Mouse (Mus musculus): ENCODE results near the gene Map2k2.

DNA sequence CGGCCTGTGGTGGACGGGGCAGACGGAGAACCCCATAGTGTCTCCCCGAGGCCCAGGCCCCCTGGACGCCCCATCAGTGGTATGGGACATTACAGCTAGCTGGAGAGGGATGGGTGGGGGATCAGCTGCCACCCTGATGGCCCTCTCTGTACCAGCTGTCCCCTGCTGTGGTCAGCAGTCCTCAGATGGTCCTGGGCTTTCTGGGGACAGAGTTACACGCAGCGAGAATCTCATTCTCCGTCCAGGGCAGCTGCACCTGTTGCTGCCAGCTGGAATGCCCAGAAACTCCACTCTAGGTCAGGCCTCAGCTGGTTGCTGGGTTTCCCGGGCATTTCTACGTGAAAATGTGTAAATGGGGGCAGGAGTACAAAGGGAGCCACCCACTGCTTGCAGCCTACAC, 13.9 kb downstream of the Map2k2 start:
- TF ChIP-seq POLR2A (IDR thresholded peaks at IDR 0.05; ENCODE audit: control insufficient read depth in 1 of 2, insufficient read depth in 1 of 2, low read depth in 1 of 2, low read length in 2 of 2, poor library complexity in 1 of 2) (no peak), TCF12 (IDR thresholded peaks at IDR 0.05; ENCODE audit: low read depth, low read length) (no peak), CTCF (IDR thresholded peaks at IDR 0.05 in 2 of 3, conservative IDR thresholded peaks at IDR 0.05 in 1 of 3; ENCODE audit: control insufficient read depth in 1 of 3, insufficient read depth in 1 of 3, low read depth in 2 of 3, low read length in 3 of 3, poor library complexity in 1 of 3, severe bottlenecking in 1 of 3) (no peak), RAD21 (IDR thresholded peaks at IDR 0.05; ENCODE audit: low read depth, low read length) (no peak), ELF1 (IDR thresholded peaks at IDR 0.05; ENCODE audit: low read depth, low read length) (no peak), MEF2A (IDR thresholded peaks at IDR 0.05; ENCODE audit: extremely low read depth, insufficient replicate concordance, low read depth, low read length, poor library complexity, severe bottlenecking) (no peak), NRF1 (IDR thresholded peaks at IDR 0.05; ENCODE audit: insufficient read depth, low read depth, low read length, poor library complexity, severe bottlenecking) (no peak), ZC3H11A (IDR thresholded peaks at IDR 0.05; ENCODE audit: low read depth, low read length) (no peak), RCOR1 (IDR thresholded peaks at IDR 0.05; ENCODE audit: low read depth, low read length) (no peak), EP300 (IDR thresholded peaks at IDR 0.05; ENCODE audit: low read depth in 1 of 2, low read length in 2 of 2) (no peak)

Data from MEL (cell line).